Mouse (Mus musculus) WW6 (cell line): ENCODE data around the gene Zfp652.
A peak's percentile ranks its signal among the peaks of the same experiment; 100 is the strongest.
"Not testable (repeated sequence)": the region's sequence is repeated elsewhere in the genome, so short reads cannot be mapped to it uniquely, and the experiment has no call there.

Experiments
- DNase-seq: peaks from one replicate; pipeline ENCODE4 v3.0.0-alpha.2; 2013; ENCODE audit warnings: low read depth, low spot score

Gene Zfp652

GRCm38 (mm10) chr11:95712563-95713224 is at the start of gene Zfp652:
Gene Zfp652 (plus strand): TSS chr11:95712673.
- DNase-seq: peak; percentile 98

GRCm38 (mm10) chr11:95666529-95667149 is 45.8 kb upstream of the Zfp652 start, which contains the start of gene Phb:
Gene Phb (plus strand): TSS chr11:95666957.
- peak; percentile 99 for DNase-seq

GRCm38 (mm10) chr11:95667177-95667576 is 45.3 kb upstream of the Zfp652 start:
- DNase-seq: no peak

- not testable (repeated sequence) for DNase-seq
Observed at GRCm38 (mm10) chr11:95668086-95668485, 44.4 kb upstream of the Zfp652 start.

- DNase-seq: no peak
Observed at GRCm38 (mm10) chr11:95675498-95675897, 37.0 kb upstream of the Zfp652 start.

GRCm38 (mm10) chr11:95676307-95676706 is 36.2 kb upstream of the Zfp652 start:
- DNase-seq: peak; percentile 74

- DNase-seq: no peak
Observed at GRCm38 (mm10) chr11:95677925-95678701, 34.4 kb upstream of the Zfp652 start.

GRCm38 (mm10) chr11:95681995-95682601 is 30.4 kb upstream of the Zfp652 start:
- DNase-seq: no peak

GRCm38 (mm10) chr11:95682946-95683345 is 29.5 kb upstream of the Zfp652 start:
- no peak for DNase-seq

- DNase-seq: no peak
Observed at GRCm38 (mm10) chr11:95686031-95686430, 26.4 kb upstream of the Zfp652 start.

GRCm38 (mm10) chr11:95687084-95687656 is 25.3 kb upstream of the Zfp652 start:
- no peak for DNase-seq

- no peak for DNase-seq
Observed at GRCm38 (mm10) chr11:95688515-95688914, 24.0 kb upstream of the Zfp652 start.

- no peak for DNase-seq
Observed at GRCm38 (mm10) chr11:95688981-95689380, 23.5 kb upstream of the Zfp652 start.

- DNase-seq: no peak
Observed at GRCm38 (mm10) chr11:95689544-95689943, 22.9 kb upstream of the Zfp652 start.

GRCm38 (mm10) chr11:95698541-95698940 is 13.9 kb upstream of the Zfp652 start:
- no peak for DNase-seq

- DNase-seq: no peak
Observed at GRCm38 (mm10) chr11:95700778-95701739, 11.4 kb upstream of the Zfp652 start.

- DNase-seq: no peak
Observed at GRCm38 (mm10) chr11:95704032-95704969, 8.2 kb upstream of the Zfp652 start.

GRCm38 (mm10) chr11:95704970-95705330 is 7.5 kb upstream of the Zfp652 start:
- DNase-seq: no peak

GRCm38 (mm10) chr11:95709534-95710040 is 2.9 kb upstream of the Zfp652 start:
- no peak for DNase-seq
